Mouse (Mus musculus): ENCODE measurements around the gene Hoxd8. TPM values are rescaled to one million over a fixed set of nuclear protein-coding genes. Genes with fewer than 3 reads are reported as not detected.

Gene Hoxd8
- polyA plus RNA-seq, 1 experiment, result not detected

- H3K4me1 ChIP-seq (ENCODE audit: control insufficient read depth, insufficient read depth, low read length), result no peaks in the 10 kb centered on the region; the same call in 1 of the 2 replicates
- TF ChIP-seq POLR2A (IDR thresholded peaks at IDR 0.05; ENCODE audit: borderline replicate concordance, insufficient read depth, low read length) (no peak), CTCF (IDR thresholded peaks at IDR 0.05; ENCODE audit: borderline replicate concordance, insufficient read depth, low read depth, low read length) (no peak)
- no peak for DNase-seq
- no peak overlapping the region for H3K27ac ChIP-seq (ENCODE audit: insufficient read depth, low read length)
- H3K27me3 ChIP-seq (ENCODE audit: control insufficient read depth, insufficient read depth, low read length), result peaks cover 21% of the 10 kb centered on the region; the same call in 1 of the 2 replicates
- H3K4me3 ChIP-seq (replicated peaks; ENCODE audit: insufficient read depth, low read depth, low read length), result no peak overlapping the region
These were observed 26.6 kb downstream of the Hoxd8 start for GRCm38 (mm10) chr2:74731055-74731454.

GRCm38 (mm10) chr2:74731799-74732512 lies 27.5 kb downstream of the Hoxd8 start:
- no peak overlapping the region for H3K27ac ChIP-seq (ENCODE audit: insufficient read depth, low read length)
- no peak overlapping the region for H3K4me3 ChIP-seq (replicated peaks; ENCODE audit: insufficient read depth, low read depth, low read length)
- 4% methylated on average over 9 of the region's 9 CpGs for WGBS
- H3K4me1 ChIP-seq (ENCODE audit: control insufficient read depth, insufficient read depth, low read length), result no peaks in the 10 kb centered on the region; the same call in 1 of the 2 replicates
- H3K27me3 ChIP-seq (ENCODE audit: control insufficient read depth, insufficient read depth, low read length), result peaks cover 19% of the 10 kb centered on the region; the same call in 1 of the 2 replicates
- TF ChIP-seq CTCF (IDR thresholded peaks at IDR 0.05; ENCODE audit: borderline replicate concordance, insufficient read depth, low read depth, low read length) (no peak), POLR2A (IDR thresholded peaks at IDR 0.05; ENCODE audit: borderline replicate concordance, insufficient read depth, low read length) (no peak)
- DNase-seq, result no peak

GRCm38 (mm10) chr2:74732513-74733316 lies 28.3 kb downstream of the Hoxd8 start:
- TF ChIP-seq POLR2A (IDR thresholded peaks at IDR 0.05; ENCODE audit: borderline replicate concordance, insufficient read depth, low read length), result no peak
- no peak for TF ChIP-seq CTCF (IDR thresholded peaks at IDR 0.05; ENCODE audit: borderline replicate concordance, insufficient read depth, low read depth, low read length)
- Histone ChIP-seq H3K4me3 (replicated peaks; ENCODE audit: insufficient read depth, low read depth, low read length) (no peak overlapping the region), H3K4me1 (ENCODE audit: control insufficient read depth, insufficient read depth, low read length) (no peaks in the 10 kb centered on the region), H3K27ac (ENCODE audit: insufficient read depth, low read length) (no peak overlapping the region), H3K27me3 (ENCODE audit: control insufficient read depth, insufficient read depth, low read length) (peaks cover 17% of the 10 kb centered on the region; the same call in 1 of the 2 replicates)
- DNase-seq, result no peak
- 2% methylated on average over 52 of the region's 52 CpGs for WGBS

- TF ChIP-seq POLR2A (IDR thresholded peaks at IDR 0.05; ENCODE audit: borderline replicate concordance, insufficient read depth, low read length) (no peak), CTCF (IDR thresholded peaks at IDR 0.05; ENCODE audit: borderline replicate concordance, insufficient read depth, low read depth, low read length) (no peak)
- WGBS, result 2% methylated on average over 16 of the region's 16 CpGs
- Histone ChIP-seq H3K27ac (ENCODE audit: insufficient read depth, low read length) (no peak overlapping the region), H3K4me3 (replicated peaks; ENCODE audit: insufficient read depth, low read depth, low read length) (no peak overlapping the region), H3K4me1 (ENCODE audit: control insufficient read depth, insufficient read depth, low read length) (no peaks in the 10 kb centered on the region), H3K27me3 (ENCODE audit: control insufficient read depth, insufficient read depth, low read length) (peaks cover 15% of the 10 kb centered on the region; the same call in 1 of the 2 replicates)
- DNase-seq, result no peak
These were observed 28.9 kb downstream of the Hoxd8 start for GRCm38 (mm10) chr2:74733317-74733661.

GRCm38 (mm10) chr2:74733765-74734164 lies 29.4 kb downstream of the Hoxd8 start:
- no peaks in the 10 kb centered on the region for H3K4me1 ChIP-seq (ENCODE audit: control insufficient read depth, insufficient read depth, low read length)
- no peak overlapping the region for H3K27ac ChIP-seq (ENCODE audit: insufficient read depth, low read length)
- H3K4me3 ChIP-seq (replicated peaks; ENCODE audit: insufficient read depth, low read depth, low read length), result no peak overlapping the region
- TF ChIP-seq CTCF (IDR thresholded peaks at IDR 0.05; ENCODE audit: borderline replicate concordance, insufficient read depth, low read depth, low read length) (no peak), POLR2A (IDR thresholded peaks at IDR 0.05; ENCODE audit: borderline replicate concordance, insufficient read depth, low read length) (no peak)
- H3K27me3 ChIP-seq (ENCODE audit: control insufficient read depth, insufficient read depth, low read length), result peaks cover 15% of the 10 kb centered on the region; the same call in 1 of the 2 replicates
- no peak for DNase-seq
- 1% methylated on average over 6 of the region's 6 CpGs for WGBS

GRCm38 (mm10) chr2:74734451-74734850 lies 30.0 kb downstream of the Hoxd8 start:
- Histone ChIP-seq H3K4me1 (ENCODE audit: control insufficient read depth, insufficient read depth, low read length) (no peaks in the 10 kb centered on the region), H3K27ac (ENCODE audit: insufficient read depth, low read length) (no peak overlapping the region)
- DNase-seq, result no peak

GRCm38 (mm10) chr2:74734996-74735811 lies 30.8 kb downstream of the Hoxd8 start:
- no peak for TF ChIP-seq CTCF (IDR thresholded peaks at IDR 0.05; ENCODE audit: borderline replicate concordance, insufficient read depth, low read depth, low read length)
- TF ChIP-seq POLR2A (IDR thresholded peaks at IDR 0.05; ENCODE audit: borderline replicate concordance, insufficient read depth, low read length), result no peak
- H3K27ac ChIP-seq (ENCODE audit: insufficient read depth, low read length), result no peak overlapping the region
- no peak overlapping the region for H3K4me3 ChIP-seq (replicated peaks; ENCODE audit: insufficient read depth, low read depth, low read length)
- DNase-seq, result no peak
- H3K4me1 ChIP-seq (ENCODE audit: control insufficient read depth, insufficient read depth, low read length), result no peaks in the 10 kb centered on the region
- H3K27me3 ChIP-seq (ENCODE audit: control insufficient read depth, insufficient read depth, low read length), result peaks cover 18% of the 10 kb centered on the region; the same call in 1 of the 2 replicates
- WGBS, result 2% methylated on average over 27 of the region's 27 CpGs

More at GRCm38 (mm10) chr2:74734451-74734850, 30.0 kb downstream of the Hoxd8 start:
- Histone ChIP-seq H3K4me3 (replicated peaks; ENCODE audit: insufficient read depth, low read depth, low read length) (no peak overlapping the region), H3K27me3 (ENCODE audit: control insufficient read depth, insufficient read depth, low read length) (peaks cover 18% of the 10 kb centered on the region; the same call in 1 of the 2 replicates)
- TF ChIP-seq CTCF (IDR thresholded peaks at IDR 0.05; ENCODE audit: borderline replicate concordance, insufficient read depth, low read depth, low read length) (no peak), POLR2A (IDR thresholded peaks at IDR 0.05; ENCODE audit: borderline replicate concordance, insufficient read depth, low read length) (no peak)
- 4% methylated on average over 13 of the region's 13 CpGs for WGBS

Measured in cerebellum, adult 2 months (tissue).